Mouse (Mus musculus) testis, adult 2 months (tissue): ENCODE results near the gene Tctn1.

Experiments
- CTCF ChIP-seq: fragments of 200-500 bp; IDR thresholded peaks from 2 replicates; pipeline ENCODE4 v1.5.1; 2012; ENCODE audit warnings: low read depth, mild to moderate bottlenecking, inconsistent platforms, low read length, moderate library complexity; ENCODE audit not compliant: control insufficient read depth, insufficient read depth, insufficient replicate concordance
- POLR2A ChIP-seq: fragments of 200-500 bp; IDR thresholded peaks from 2 replicates; pipeline ENCODE4 v1.6.1; 2012; ENCODE audit warnings: low read depth, mild to moderate bottlenecking, inconsistent platforms, low read length, moderate library complexity; ENCODE audit not compliant: control insufficient read depth

GRCm38 (mm10) chr5:122265942-122266341 lies 1.7 kb upstream of the Tctn1 start:
- TF ChIP-seq CTCF (no peak), POLR2A (no peak)
